Mouse (Mus musculus): ENCODE data around the gene Rer1. TPM values are rescaled to one million over a fixed set of nuclear protein-coding genes. Genes with fewer than 3 reads are reported as not detected.
A peak's percentile ranks its signal among the peaks of the same experiment; 100 is the strongest.

The Rer1 gene
- polyA plus RNA-seq, 1 experiment from 2014 or later = 133 TPM

- no peak for DNase-seq (ENCODE audit: extremely low spot score, low spot score)
- no peaks in the 10 kb centered on the region for H3K9me3 ChIP-seq
- 27% methylated on average over 7 of the region's 7 CpGs for WGBS
- 0 out of 2 replicates have a peak overlapping the region, but pooled peaks have one; percentile 9 for H3K27ac ChIP-seq
- no peaks in the 10 kb centered on the region for H3K36me3 ChIP-seq (replicated peaks)
- H3K27me3 ChIP-seq (ENCODE audit: poor library complexity, severe bottlenecking) = peaks cover 89% of the 10 kb centered on the region
- no peak overlapping the region for H3K4me3 ChIP-seq
- H3K4me1 ChIP-seq = peaks cover 49% of the 10 kb centered on the region
Measured at GRCm38 (mm10) chr4:155034202-155034601, 52.0 kb downstream of the Rer1 start.

- no peaks in the 10 kb centered on the region for H3K9me3 ChIP-seq
- 28% methylated on average over 6 of the region's 6 CpGs for WGBS
- no peaks in the 10 kb centered on the region for H3K36me3 ChIP-seq (replicated peaks)
- H3K27me3 ChIP-seq (ENCODE audit: poor library complexity, severe bottlenecking) = peaks cover 91% of the 10 kb centered on the region
- H3K4me3 ChIP-seq = no peak overlapping the region
- peaks cover 55% of the 10 kb centered on the region for H3K4me1 ChIP-seq
- no peak for DNase-seq (ENCODE audit: extremely low spot score, low spot score)
- no peak overlapping the region for H3K27ac ChIP-seq
Measured at GRCm38 (mm10) chr4:155033115-155033514, 53.1 kb downstream of the Rer1 start.

- no peaks in the 10 kb centered on the region for H3K36me3 ChIP-seq (replicated peaks)
- peaks cover 32% of the 10 kb centered on the region for H3K4me1 ChIP-seq
- 0 out of 2 replicates have a peak, but pooled peaks cover 4% of the 10 kb centered on the region for H3K9me3 ChIP-seq
- 86% methylated on average over 11 of the region's 11 CpGs for WGBS
- peaks cover 28% of the 10 kb centered on the region for H3K27me3 ChIP-seq (ENCODE audit: poor library complexity, severe bottlenecking)
- H3K27ac ChIP-seq = peak overlapping the region; percentile 15; the same call in 1 of the 2 replicates
- no peak for DNase-seq (ENCODE audit: extremely low spot score, low spot score)
- H3K4me3 ChIP-seq = no peak overlapping the region
Measured at GRCm38 (mm10) chr4:155024170-155025010, 61.8 kb downstream of the Rer1 start.

Other genes with a start within 250 kb of the Rer1 start
- 0.58 and 0.61 TPM in 2 replicates for gene Ttc34, start 248.9 kb downstream of the Rer1 start, polyA plus RNA-seq (2016; fragmentation: Nextera tagmentation; extraction: Ambion mirVana)
- gene Mmel1, start 216.8 kb downstream of the Rer1 start, polyA plus RNA-seq (2016; fragmentation: Nextera tagmentation; extraction: Ambion mirVana) = 0.09 and 0.14 TPM in 2 replicates
- 36.1 and 36.3 TPM in 2 replicates for gene Fam213b, start 187.2 kb downstream of the Rer1 start, polyA plus RNA-seq (2016; fragmentation: Nextera tagmentation; extraction: Ambion mirVana)
- 0.68 and 0.93 TPM in 2 replicates for gene Tnfrsf14, start 157.8 kb downstream of the Rer1 start, polyA plus RNA-seq (2016; fragmentation: Nextera tagmentation; extraction: Ambion mirVana)
- 272 and 295 TPM in 2 replicates for gene Hes5, start 125.5 kb downstream of the Rer1 start, polyA plus RNA-seq (2016; fragmentation: Nextera tagmentation; extraction: Ambion mirVana)
- gene Pank4, start 122.3 kb downstream of the Rer1 start, polyA plus RNA-seq (2016; fragmentation: Nextera tagmentation; extraction: Ambion mirVana) = 46.8 and 51.8 TPM in 2 replicates
- 0.43 and 0.64 TPM in 2 replicates for gene Plch2, start 29.6 kb downstream of the Rer1 start, polyA plus RNA-seq (2016; fragmentation: Nextera tagmentation; extraction: Ambion mirVana)
- gene Pex10, start 19.4 kb downstream of the Rer1 start, polyA plus RNA-seq (2016; fragmentation: Nextera tagmentation; extraction: Ambion mirVana) = 22.2 TPM in 2 replicates
- gene Morn1, start 195 bp upstream of the Rer1 start, polyA plus RNA-seq (2016; fragmentation: Nextera tagmentation; extraction: Ambion mirVana) = 4.5 and 6.8 TPM in 2 replicates
- gene Ski, start 136.2 kb upstream of the Rer1 start, polyA plus RNA-seq (2016; fragmentation: Nextera tagmentation; extraction: Ambion mirVana) = 8.6 and 9.7 TPM in 2 replicates
- gene Faap20, start 163.4 kb upstream of the Rer1 start, polyA plus RNA-seq (2016; fragmentation: Nextera tagmentation; extraction: Ambion mirVana) = 108 and 110 TPM in 2 replicates

Measured in forebrain, embryonic 10.5 days (tissue).